In genomic region chr12:82225751-82226228, GRCm38 (mm10) we compare ENCODE assay signal across 8 mouse cellular contexts. TPM values are rescaled to one million over a fixed set of nuclear protein-coding genes. Genes with fewer than 3 reads are reported as not detected.
DNase-seq lines count a peak whose midpoint lies in the region; ATAC-seq lines count a peak whose summit lies in the region.

No protein-coding gene starts in this region.

- 41% methylated on average over 4 of the region's 4 CpGs for WGBS in kidney, embryonic 16.5 days
- WGBS in limb, embryonic 10.5 days, result 52% methylated on average over 4 of the region's 4 CpGs

- H3K36me3 ChIP-seq in kidney, embryonic 16.5 days (ENCODE audit: insufficient read depth, low read length), result no peaks in the 10 kb centered on the region
- H3K36me3 ChIP-seq in limb, embryonic 10.5 days, result no peaks in the 10 kb centered on the region

- no peaks in the 10 kb centered on the region for H3K9me3 ChIP-seq in kidney, embryonic 16.5 days (ENCODE audit: low read length)
- H3K9me3 ChIP-seq in limb, embryonic 10.5 days (replicated peaks), result no peaks in the 10 kb centered on the region

- peak overlapping the region; percentile 49 for H3K27ac ChIP-seq in kidney, embryonic 16.5 days (ENCODE audit: low read length)
- H3K27ac ChIP-seq in limb, embryonic 10.5 days, result peak overlapping the region; percentile 63; the same call in 1 of the 2 replicates

- H3K27me3 ChIP-seq in kidney, embryonic 16.5 days (ENCODE audit: insufficient read depth, low read length), result no peaks in the 10 kb centered on the region
- H3K27me3 ChIP-seq in limb, embryonic 10.5 days (ENCODE audit: low read depth, poor library complexity, severe bottlenecking), result no peaks in the 10 kb centered on the region

- no peak overlapping the region for H3K9ac ChIP-seq in kidney, embryonic 16.5 days (replicated peaks; ENCODE audit: low read length)

- no peak for DNase-seq in kidney, adult 11 months
- peak; percentile 50 for DNase-seq in T-cell, adult 2 months (ENCODE audit: low spot score)
- DNase-seq in limb, embryonic 10.5 days (ENCODE audit: low spot score), result no peak
- peak; percentile 75 for DNase-seq in skeletal muscle tissue, adult 2 months (ENCODE audit: low read depth, low spot score)
- no peak for DNase-seq in left cerebral cortex, adult 18-20 months (ENCODE audit: low spot score in 2 of 2)
- no peak for DNase-seq in right cerebral cortex, adult 18-20 months
- no peak for DNase-seq in kidney, adult 18-20 months

- ATAC-seq in kidney, embryonic 16.5 days (ENCODE audit: low FRiP score, low TSS enrichment), result peak; percentile 37; the same call in 1 of the 2 replicates

- H3K4me3 ChIP-seq in kidney, embryonic 16.5 days (ENCODE audit: low read length), result no peak overlapping the region
- H3K4me3 ChIP-seq in limb, embryonic 10.5 days, result no peak overlapping the region

- no peak overlapping the region for H3K4me2 ChIP-seq in kidney, embryonic 16.5 days (replicated peaks; ENCODE audit: low read depth, low read length)

- peaks cover 40% of the 10 kb centered on the region for H3K4me1 ChIP-seq in kidney, embryonic 16.5 days (ENCODE audit: insufficient read depth, low read length)
- H3K4me1 ChIP-seq in limb, embryonic 10.5 days, result peaks cover 32% of the 10 kb centered on the region

RNA-seq across cellular contexts. Expression of gene Sipa1l1, which starts 56.7 kb away (rescaled TPM):
- 37.3 and 42.3 TPM in 2 replicates for polyA plus RNA-seq in kidney, embryonic 16.5 days (2015; fragmentation: Nextera tagmentation; extraction: Ambion mirVana)
- polyA plus RNA-seq in limb, embryonic 10.5 days (2016; fragmentation: Nextera tagmentation; extraction: Ambion mirVana), result 28.3 and 37.0 TPM in 2 replicates
- 100 to 1,000 TPM; 288 to 302 TPM for total RNA-seq in left cerebral cortex, adult 18-20 months (2021)

Comparison
In these comparisons a context has a peak if more than half of its experiments do, and no peak if none do; other contexts are left out.
1. DNase-seq: peak in T-cell, adult 2 months (single experiment) and skeletal muscle tissue, adult 2 months (single experiment); none in kidney, adult 11 months (single experiment), limb, embryonic 10.5 days (single experiment), left cerebral cortex, adult 18-20 months (0 of 2), right cerebral cortex, adult 18-20 months (single experiment) and kidney, adult 18-20 months (single experiment).